Mouse (Mus musculus) heart, embryonic 16.5 days (tissue): ENCODE results near the gene Apoe. TPM values are rescaled to one million over a fixed set of nuclear protein-coding genes. Genes with fewer than 3 reads are reported as not detected.

Source experiments
- ATAC-seq: fragments of 200-750 bp; cut with Nextera tagmentation; replicated peaks from 2 replicates; pipeline ENCODE4 v1.8.0; 2017; ENCODE audit warnings: moderate number of reproducible peaks; ENCODE audit not compliant: insufficient read depth, low FRiP score; ENCODE audit errors: extremely low read depth
- H3K27ac ChIP-seq: fragments of 300-500 bp; sonication (generic); 2 replicates; pipeline ENCODE4 v1.5.1; 2014; ENCODE audit warnings: mild to moderate bottlenecking, low read length, control low read depth, moderate library complexity
- H3K27me3 ChIP-seq: fragments of 300-500 bp; sonication (generic); 2 replicates; pipeline ENCODE4 v1.6.1; 2014; ENCODE audit warnings: low read length, mixed read lengths; ENCODE audit not compliant: control insufficient read depth, insufficient read depth
- H3K36me3 ChIP-seq: fragments of 300-500 bp; sonication (generic); 2 replicates; pipeline ENCODE4 v1.6.1; 2014; ENCODE audit not compliant: control insufficient read depth, insufficient read depth
- H3K4me1 ChIP-seq: fragments of 300-500 bp; sonication (generic); 2 replicates; pipeline ENCODE4 v1.6.1; 2014; ENCODE audit warnings: low read length, mixed read lengths; ENCODE audit not compliant: control insufficient read depth, insufficient read depth
- H3K4me2 ChIP-seq: fragments of 300-500 bp; sonication (generic); 2 replicates; pipeline ENCODE4 v1.6.1; 2014; ENCODE audit warnings: low read depth, mild to moderate bottlenecking, control low read depth, low read length
- H3K4me3 ChIP-seq: fragments of 300-500 bp; sonication (generic); 2 replicates; pipeline ENCODE4 v1.5.1; 2014; ENCODE audit warnings: mild to moderate bottlenecking, control low read depth, low read length
- H3K9ac ChIP-seq: fragments of 300-500 bp; sonication (generic); 2 replicates; pipeline ENCODE4 v1.6.1; 2014; ENCODE audit warnings: low read length, control low read depth
- H3K9me3 ChIP-seq: fragments of 300-500 bp; sonication (generic); replicated peaks from 2 replicates; pipeline ENCODE4 v1.6.1; 2016; ENCODE audit warnings: low read length; ENCODE audit not compliant: control insufficient read depth
- WGBS: fragments of 180-500 bp; shearing (Covaris S2); extraction: QIAGEN DNeasy Blood & Tissue Kit; methylation state at CpG from one replicate; pipeline ENCODE4 v1.1.7; 2014; 5-methylcytosine and 5-hydroxymethylcytosine counted together
- polyA plus RNA-seq: library from polyadenylated mRNA; unstranded; fragments of >200 nt; fragmentation: Nextera tagmentation; extraction: Ambion mirVana; gene quantifications from 2 replicates; pipeline ENCODE4 v1.2.1, GENCODE M21; 2015

Apoe gene
- polyA plus RNA-seq, 1 experiment from 2014 or later = 662 TPM

DNA sequence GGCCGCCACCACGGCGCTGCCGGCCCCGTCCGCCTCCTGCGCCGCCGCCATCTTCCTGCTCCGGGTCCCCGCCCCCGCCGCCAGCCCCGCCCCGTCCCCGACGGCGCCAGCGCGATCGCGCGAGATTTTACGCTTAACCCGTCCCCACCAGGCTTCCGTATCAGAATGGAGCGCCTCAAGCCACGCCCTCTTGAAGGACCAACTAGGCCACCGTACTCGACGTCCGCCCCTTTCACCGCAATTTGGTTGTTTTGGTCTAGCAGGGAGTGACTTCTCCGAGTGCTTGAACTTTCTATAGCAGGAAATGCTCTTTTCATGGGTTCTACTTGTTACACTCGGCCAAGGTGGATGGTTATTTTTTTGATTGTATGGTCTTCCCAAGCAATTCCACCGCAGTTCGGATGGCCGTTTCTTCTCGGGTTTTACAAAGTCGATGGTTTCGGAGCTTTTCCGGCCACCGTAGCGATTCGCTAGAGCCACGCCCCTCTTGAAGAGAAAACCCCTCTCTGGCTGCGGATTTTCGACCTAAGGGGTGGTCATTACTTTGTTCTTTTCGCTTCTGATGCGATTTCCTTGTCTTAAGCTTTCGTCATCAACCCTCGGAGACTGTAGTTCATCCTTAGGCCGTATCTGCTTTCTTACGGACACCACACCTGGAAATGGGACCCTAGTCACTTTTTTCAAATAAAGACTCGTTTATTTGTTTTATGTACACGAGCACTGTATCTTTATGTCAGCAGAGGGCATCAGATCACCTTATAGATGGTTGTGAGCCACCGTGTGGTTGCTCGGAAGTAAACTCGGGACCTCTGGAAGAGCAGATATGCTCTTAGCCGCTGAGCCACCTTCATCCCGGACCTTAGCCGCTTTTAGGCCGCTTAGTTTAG is 33.8 kb downstream of the Apoe start, which contains the start of gene Clptm1:
Clptm1 (minus strand) TSS at position 79 of the 887 bp plus-strand sequence.
- H3K4me1 ChIP-seq = peaks cover 26% of the 10 kb centered on the region
- H3K4me3 ChIP-seq = peak within 1 kb of the TSS; percentile 98
- H3K9ac ChIP-seq = peak within 1 kb of the TSS; percentile 98
- no peaks in the 10 kb centered on the region for H3K27me3 ChIP-seq
- H3K9me3 ChIP-seq = no peaks in the 10 kb centered on the region
- peak; percentile 84 for ATAC-seq
- H3K27ac ChIP-seq = peak within 1 kb of the TSS; percentile 87
- H3K36me3 ChIP-seq = no peaks in the 10 kb centered on the region
- H3K4me2 ChIP-seq = peak within 1 kb of the TSS; percentile 96
- under 1% methylated on average over 63 of the region's 63 CpGs for WGBS

DNA sequence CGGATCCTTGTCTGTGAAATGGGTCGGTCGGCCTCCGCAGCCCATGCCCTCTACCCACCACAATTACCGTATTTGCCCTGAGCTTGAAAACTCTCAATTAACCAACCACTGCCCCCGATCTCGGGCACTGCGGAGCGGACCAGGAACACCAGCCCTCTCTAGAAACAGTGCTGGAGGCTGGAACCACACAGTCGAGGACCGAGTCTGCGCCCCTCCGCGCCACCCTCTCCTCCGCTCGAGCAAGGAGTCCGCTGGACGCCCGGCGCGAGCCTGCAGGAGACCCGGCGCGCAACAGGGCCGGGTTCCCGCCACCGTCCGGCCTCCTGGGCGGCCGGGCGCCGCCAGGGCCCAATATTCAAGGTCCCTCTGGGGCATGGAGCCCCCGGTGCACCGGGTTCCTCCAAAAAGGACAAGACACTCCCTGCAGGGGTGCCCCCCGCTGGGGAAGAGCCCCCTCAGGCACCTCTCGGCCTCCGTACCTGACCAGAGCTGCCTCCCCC is 34.5 kb downstream of the Apoe start:
- H3K27me3 ChIP-seq = no peaks in the 10 kb centered on the region
- peak overlapping the region; percentile 96 for H3K4me2 ChIP-seq
- H3K9me3 ChIP-seq = no peaks in the 10 kb centered on the region
- no peaks in the 10 kb centered on the region for H3K36me3 ChIP-seq
- under 1% methylated on average over 37 of the region's 37 CpGs for WGBS
- peak overlapping the region; percentile 65 for H3K27ac ChIP-seq
- peak; percentile 26 for ATAC-seq
- H3K4me1 ChIP-seq = peaks cover 26% of the 10 kb centered on the region
- H3K9ac ChIP-seq = peak overlapping the region; percentile 98
- H3K4me3 ChIP-seq = peak overlapping the region; percentile 98

DNA sequence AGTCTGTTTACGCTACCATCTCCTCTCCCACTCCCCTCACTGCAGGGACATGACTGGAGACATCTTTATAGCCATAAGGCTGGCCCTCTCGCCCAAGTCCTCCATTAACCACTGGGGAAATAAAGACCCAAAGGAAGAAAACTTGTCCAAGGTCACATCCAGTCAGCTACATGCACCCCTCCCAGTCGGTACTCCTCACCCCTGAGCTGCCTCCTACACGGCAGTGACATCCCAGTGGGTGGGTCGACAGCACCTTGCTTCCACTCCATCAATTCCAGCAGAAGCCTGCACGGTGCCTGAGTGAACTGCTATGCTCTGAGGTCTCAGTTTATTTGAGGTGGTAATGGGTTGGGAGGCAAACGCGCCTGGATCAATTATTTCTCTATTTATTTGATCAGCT is 35.0 kb downstream of the Apoe start:
- Histone ChIP-seq H3K4me3 (peak overlapping the region; percentile 98), H3K27ac (no peak overlapping the region), H3K9me3 (no peaks in the 10 kb centered on the region), H3K4me1 (peaks cover 21% of the 10 kb centered on the region), H3K4me2 (peak overlapping the region; percentile 96), H3K9ac (peak overlapping the region; percentile 98), H3K27me3 (no peaks in the 10 kb centered on the region), H3K36me3 (no peaks in the 10 kb centered on the region)
- 10% methylated on average over 8 of the region's 8 CpGs for WGBS
- no peak for ATAC-seq

- H3K4me2 ChIP-seq = no peak overlapping the region
- no peaks in the 10 kb centered on the region for H3K27me3 ChIP-seq
- peaks cover 5% of the 10 kb centered on the region; the same call in 1 of the 2 replicates for H3K4me1 ChIP-seq
- peak; percentile 55; the same call in 1 of the 2 replicates for ATAC-seq
- no peaks in the 10 kb centered on the region for H3K9me3 ChIP-seq
- 40% methylated on average over 2 of the region's 2 CpGs for WGBS
- H3K9ac ChIP-seq = no peak overlapping the region
- H3K36me3 ChIP-seq = peaks cover 27% of the 10 kb centered on the region
- no peak overlapping the region for H3K4me3 ChIP-seq
- H3K27ac ChIP-seq = 0 out of 2 replicates have a peak overlapping the region, but pooled peaks have one; percentile 33
Observed at GRCm38 (mm10) chr7:19652614-19653013, 46.4 kb downstream of the Apoe start.

- Histone ChIP-seq H3K9me3 (no peaks in the 10 kb centered on the region), H3K27me3 (no peaks in the 10 kb centered on the region), H3K9ac (no peak overlapping the region), H3K27ac (no peak overlapping the region), H3K4me1 (peaks cover 5% of the 10 kb centered on the region; the same call in 1 of the 2 replicates), H3K36me3 (peaks cover 30% of the 10 kb centered on the region), H3K4me2 (no peak overlapping the region), H3K4me3 (no peak overlapping the region)
- ATAC-seq = 0 out of 2 replicates have a peak, but pooled peaks have one; percentile 45
- 71% methylated on average over 6 of the region's 6 CpGs for WGBS
Observed at GRCm38 (mm10) chr7:19651063-19651786, 47.8 kb downstream of the Apoe start.

Other genes with a start within 250 kb of the Apoe start
- 4.5 and 6.2 TPM in 2 replicates for gene Mark4, start 240.4 kb downstream of the Apoe start, polyA plus RNA-seq
- gene Exoc3l2, start 235.9 kb downstream of the Apoe start, polyA plus RNA-seq = 0.50 and 0.59 TPM in 2 replicates
- gene Bloc1s3, start 190.8 kb downstream of the Apoe start, polyA plus RNA-seq = 1.6 and 1.7 TPM in 2 replicates
- 73.2 and 83.4 TPM in 2 replicates for gene Trappc6a, start 190.8 kb downstream of the Apoe start, polyA plus RNA-seq
- 0.14 TPM in 1 of 2 replicates, not detected in the other for gene Nkpd1, start 181.3 kb downstream of the Apoe start, polyA plus RNA-seq
- 18.2 and 21.1 TPM in 2 replicates for gene Ppp1r37, start 136.1 kb downstream of the Apoe start, polyA plus RNA-seq
- gene Zfp296, start 121.9 kb downstream of the Apoe start, polyA plus RNA-seq = 0.24 and 0.66 TPM in 2 replicates
- 125 and 127 TPM in 2 replicates for gene Gemin7, start 121.6 kb downstream of the Apoe start, polyA plus RNA-seq
- gene Clasrp, start 94.7 kb downstream of the Apoe start, polyA plus RNA-seq = 31.9 and 35.1 TPM in 2 replicates
- 8.3 and 12.4 TPM in 2 replicates for gene Relb, start 69.8 kb downstream of the Apoe start, polyA plus RNA-seq
- 74.3 and 81.9 TPM in 2 replicates for gene Clptm1, start 34.2 kb downstream of the Apoe start, polyA plus RNA-seq
- gene Apoc2, start 21.2 kb downstream of the Apoe start, polyA plus RNA-seq = 1.2 and 2.6 TPM in 2 replicates
- gene Gm44805, start 17.8 kb downstream of the Apoe start, polyA plus RNA-seq = 0.38 TPM in 1 of 2 replicates, not detected in the other
- 0.22 and 0.37 TPM in 2 replicates for gene Apoc4, start 17.7 kb downstream of the Apoe start, polyA plus RNA-seq
- gene Apoc1, start 6.5 kb downstream of the Apoe start, polyA plus RNA-seq = 8.9 and 9.2 TPM in 2 replicates
- gene Tomm40, start 16.2 kb upstream of the Apoe start, polyA plus RNA-seq = 146 and 158 TPM in 2 replicates
- 63.5 and 76.8 TPM in 2 replicates for gene Nectin2, start 51.3 kb upstream of the Apoe start, polyA plus RNA-seq
- gene Bcam, start 71.8 kb upstream of the Apoe start, polyA plus RNA-seq = 413 and 444 TPM in 2 replicates
- gene Cblc, start 97.6 kb upstream of the Apoe start, polyA plus RNA-seq = 1.2 and 2.0 TPM in 2 replicates
- 3.1 and 4.1 TPM in 2 replicates for gene Bcl3, start 123.6 kb upstream of the Apoe start, polyA plus RNA-seq
- gene Gm19345, start 152.8 kb upstream of the Apoe start, polyA plus RNA-seq = not detected in 2 replicates
- not detected in 2 replicates for gene Ceacam16, start 162.1 kb upstream of the Apoe start, polyA plus RNA-seq
- 0.04 TPM in 1 of 2 replicates, not detected in the other for gene Ceacam19, start 188.8 kb upstream of the Apoe start, polyA plus RNA-seq
- 17.6 and 19.0 TPM in 2 replicates for gene Pvr, start 222.0 kb upstream of the Apoe start, polyA plus RNA-seq